Mouse (Mus musculus) left cerebral cortex, postnatal 14 days (tissue): Measurements from ENCODE around the gene Prdx6. TPM values are rescaled to one million over a fixed set of nuclear protein-coding genes. Genes with fewer than 3 reads are reported as not detected.

Experiments
- DNase-seq, 2 experiments: peaks; one replicate each; pipeline ENCODE4 v3.0.0; 2021 to 2022; ENCODE audit warnings: low spot score in 2 of 2, mixed read lengths in 1 of 2
- intact Hi-C: fragments of 180-260 bp; cut with DNase I; formaldehyde crosslinking; loops from one replicate; pipeline ENCODE4 v1.15.1; 2025
- total RNA-seq, 2 experiments: library from RNA; stranded (reverse); gene quantifications; 2 replicates each; pipeline ENCODE4 v1.2.3; 2021

The Prdx6 gene
- total RNA-seq, 2 experiments from 2014 or later = 277 to 282 TPM

GRCm38 (mm10) chr1:161190253-161190910 lies 60.6 kb downstream of the Prdx6 start:
- no peak for DNase-seq
- intact Hi-C loops = loop anchor here (10.0 kb wide), 1 partner anchor 216 kb away; the partner anchor contains the start of gene Serpinc1

Other genes starting within 250 kb of the Prdx6 start
- gene Zbtb37, start 216.4 kb downstream of the Prdx6 start, total RNA-seq = 10 to 100 TPM; 11.4 to 14.9 TPM
- gene Dars2, start 180.6 kb downstream of the Prdx6 start, total RNA-seq = 10 to 100 TPM; 22.4 to 24.0 TPM
- gene Cenpl, start 180.5 kb downstream of the Prdx6 start, total RNA-seq = 1 to 10 TPM; 1.6 to 1.8 TPM
- gene Klhl20, start 119.7 kb downstream of the Prdx6 start, total RNA-seq = 10 to 100 TPM; 17.6 to 18.1 TPM
- 10 to 100 TPM; 37.0 to 39.0 TPM for gene Ankrd45, start 108.5 kb downstream of the Prdx6 start, total RNA-seq
- not detected for gene Tex50, start 91.9 kb downstream of the Prdx6 start, total RNA-seq
- gene Tnfsf4, start 144.2 kb upstream of the Prdx6 start, total RNA-seq = not detected
- not detected for gene Tnfsf18, start 243.4 kb upstream of the Prdx6 start, total RNA-seq